Mouse (Mus musculus) liver, adult 2 months (tissue): ENCODE results near the gene Anapc15.

Experiments
- CTCF ChIP-seq: fragments of 200-500 bp; IDR thresholded peaks from 2 replicates; pipeline ENCODE4 v1.5.1; 2011; ENCODE audit warnings: low read depth, low read length, control low read depth
- POLR2A ChIP-seq: fragments of 200-500 bp; IDR thresholded peaks from 2 replicates; pipeline ENCODE4 v1.6.1; 2011; ENCODE audit warnings: low read length, control low read depth; ENCODE audit not compliant: insufficient read depth; ENCODE audit errors: extremely low read depth

GRCm38 (mm10) chr7:101906696-101907095, 43.2 kb downstream of the Anapc15 start:
- no peak for TF ChIP-seq POLR2A
- no peak for TF ChIP-seq CTCF
